Mouse (Mus musculus): ENCODE data around the gene Amy2a1. TPM values are rescaled to one million over a fixed set of nuclear protein-coding genes. Genes with fewer than 3 reads are reported as not detected.
"Not testable (repeated sequence)": the region's sequence is repeated elsewhere in the genome, so short reads cannot be mapped to it uniquely, and the experiment has no call there.

Amy2a1 gene
- not detected in 2 replicates for polyA plus RNA-seq (2016; fragmentation: Nextera tagmentation; extraction: Ambion mirVana)

GRCm38 (mm10) chr3:113532328-113532727, at the start of gene Amy2a1:
Gene Amy2a1, minus strand, starts transcription at chr3:113532428.
- H3K9me3 ChIP-seq; H3K36me3 ChIP-seq; H3K4me3 ChIP-seq; H3K4me2 ChIP-seq (replicated peaks); H3K9ac ChIP-seq (replicated peaks); ATAC-seq (ENCODE audit: low FRiP score, low read depth); H3K27ac ChIP-seq (replicated peaks); H3K4me1 ChIP-seq; H3K27me3 ChIP-seq: not testable (repeated sequence)
- 85% methylated on average over 3 of the region's 3 CpGs for WGBS

GRCm38 (mm10) chr3:113574578-113574977, 42.4 kb upstream of the Amy2a1 start:
- ATAC-seq (ENCODE audit: low FRiP score, low read depth) = no peak
- Histone ChIP-seq H3K4me2 (replicated peaks) (no peak overlapping the region), H3K9ac (replicated peaks) (no peak overlapping the region), H3K4me3 (no peak overlapping the region), H3K4me1 (no peaks in the 10 kb centered on the region), H3K27ac (replicated peaks) (no peak overlapping the region), H3K9me3 (no peaks in the 10 kb centered on the region), H3K36me3 (no peaks in the 10 kb centered on the region), H3K27me3 (no peaks in the 10 kb centered on the region)
- 77% methylated on average over 4 of the region's 4 CpGs for WGBS

- H3K9me3 ChIP-seq = no peaks in the 10 kb centered on the region
- no peak overlapping the region for H3K4me2 ChIP-seq (replicated peaks)
- H3K4me1 ChIP-seq = no peaks in the 10 kb centered on the region
- H3K36me3 ChIP-seq = no peaks in the 10 kb centered on the region
- H3K27me3 ChIP-seq = no peaks in the 10 kb centered on the region
- H3K9ac ChIP-seq (replicated peaks) = no peak overlapping the region
- 82% methylated on average over 2 of the region's 2 CpGs for WGBS
- ATAC-seq (ENCODE audit: low FRiP score, low read depth) = no peak
- H3K27ac ChIP-seq (replicated peaks) = no peak overlapping the region
- no peak overlapping the region for H3K4me3 ChIP-seq
Measured at GRCm38 (mm10) chr3:113574138-113574537, 41.9 kb upstream of the Amy2a1 start.

GRCm38 (mm10) chr3:113572158-113572557, 39.9 kb upstream of the Amy2a1 start:
- Histone ChIP-seq H3K9ac (replicated peaks) (no peak overlapping the region), H3K4me2 (replicated peaks) (no peak overlapping the region), H3K36me3 (no peaks in the 10 kb centered on the region), H3K27ac (replicated peaks) (no peak overlapping the region), H3K27me3 (no peaks in the 10 kb centered on the region), H3K4me3 (no peak overlapping the region), H3K4me1 (no peaks in the 10 kb centered on the region), H3K9me3 (no peaks in the 10 kb centered on the region)
- no peak for ATAC-seq (ENCODE audit: low FRiP score, low read depth)
- 92% methylated on average over 3 of the region's 3 CpGs for WGBS

- H3K27me3 ChIP-seq = no peaks in the 10 kb centered on the region
- no peak overlapping the region for H3K27ac ChIP-seq (replicated peaks)
- no peaks in the 10 kb centered on the region for H3K4me1 ChIP-seq
- H3K36me3 ChIP-seq = no peaks in the 10 kb centered on the region
- H3K9ac ChIP-seq (replicated peaks) = no peak overlapping the region
- no peak overlapping the region for H3K4me2 ChIP-seq (replicated peaks)
- ATAC-seq (ENCODE audit: low FRiP score, low read depth) = no peak
- no peaks in the 10 kb centered on the region for H3K9me3 ChIP-seq
- H3K4me3 ChIP-seq = no peak overlapping the region
Measured at GRCm38 (mm10) chr3:113539692-113540091, 7.5 kb upstream of the Amy2a1 start.

Other genes with a start within 250 kb of the Amy2a1 start
- gene Amy2a4, start 241.0 kb downstream of the Amy2a1 start, polyA plus RNA-seq (2016; fragmentation: Nextera tagmentation; extraction: Ambion mirVana) = not detected in 2 replicates
- gene Amy2a3, start 208.4 kb downstream of the Amy2a1 start, polyA plus RNA-seq (2016; fragmentation: Nextera tagmentation; extraction: Ambion mirVana) = not detected in 2 replicates
- gene Amy2a2, start 175.8 kb downstream of the Amy2a1 start, polyA plus RNA-seq (2016; fragmentation: Nextera tagmentation; extraction: Ambion mirVana) = not detected in 2 replicates
- 3.9 and 4.1 TPM in 2 replicates for gene Amy1, start 74.3 kb upstream of the Amy2a1 start, polyA plus RNA-seq (2016; fragmentation: Nextera tagmentation; extraction: Ambion mirVana)
- 57.8 and 59.2 TPM in 2 replicates for gene Rnpc3, start 97.7 kb upstream of the Amy2a1 start, polyA plus RNA-seq (2016; fragmentation: Nextera tagmentation; extraction: Ambion mirVana)